Mouse (Mus musculus) mesoderm, embryonic 11.5 days (tissue): ENCODE results near the gene Rasl11b.

ENCODE experiments used
- DNase-seq: peaks from one replicate; pipeline ENCODE4 v3.0.0-alpha.2; 2012; ENCODE audit warnings: low read depth, low spot score

Gene Rasl11b

DNA sequence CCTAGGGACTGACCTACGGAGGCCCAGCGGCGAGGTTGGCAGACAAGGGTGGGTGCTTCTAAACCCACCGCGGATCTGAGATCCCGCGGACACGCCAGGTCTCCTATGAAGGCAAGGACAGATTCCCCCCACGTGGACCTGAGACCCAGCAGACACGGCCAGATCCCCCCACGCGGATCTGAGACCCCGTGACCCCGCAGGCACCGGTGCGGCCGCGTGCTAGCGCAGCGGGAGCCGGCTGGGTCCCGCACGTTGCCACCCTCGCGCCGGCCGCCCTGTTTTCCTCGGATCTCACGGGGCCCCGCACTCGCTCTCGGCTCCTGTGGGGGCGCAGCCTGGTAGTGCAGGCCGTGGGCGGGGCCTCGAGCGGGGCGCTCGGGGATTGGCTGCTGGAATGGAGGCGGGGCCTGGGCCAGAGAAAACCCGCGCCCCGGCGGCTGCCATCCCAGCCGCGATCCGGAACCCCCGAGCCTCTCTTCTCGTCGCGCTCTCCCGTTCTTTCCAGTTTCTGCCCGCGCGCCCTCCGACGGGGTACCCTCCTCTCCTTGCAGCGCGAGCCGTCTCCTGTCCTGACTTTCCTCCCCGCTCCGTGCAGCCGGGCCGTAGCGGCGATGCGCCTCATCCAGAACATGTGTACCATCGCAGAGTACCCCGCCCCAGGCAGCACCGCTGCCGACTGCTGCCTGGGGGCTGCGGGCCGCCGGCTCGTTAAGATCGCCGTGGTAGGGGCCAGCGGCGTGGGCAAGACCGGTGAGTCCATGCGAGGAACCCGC lies at the start of gene Rasl11b:
Rasl11b (plus strand) TSS at position 446 of the 773 bp plus-strand sequence.
- DNase-seq = peak; percentile 94

DNA sequence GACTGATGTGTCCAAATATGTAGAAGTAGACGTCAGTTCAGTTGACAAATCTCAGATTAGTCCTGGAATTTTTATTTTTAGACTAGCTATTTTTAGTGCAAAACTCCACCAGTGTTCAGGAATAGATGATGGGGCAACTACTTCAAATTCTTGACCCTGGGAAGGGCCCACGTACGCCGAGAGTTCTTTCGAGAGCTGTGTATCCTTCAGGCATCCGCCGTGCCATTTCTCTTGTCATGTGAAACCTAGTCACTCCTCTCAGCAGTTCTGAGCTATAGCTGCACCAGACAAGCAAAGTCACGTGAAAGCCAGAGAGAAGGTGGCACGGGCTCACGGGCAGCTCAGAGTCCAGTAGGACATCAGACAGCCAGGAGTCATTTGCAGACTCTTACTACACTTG lies 47.5 kb upstream of the Rasl11b start:
- DNase-seq = no peak

GRCm38 (mm10) chr5:74149975-74150374 lies 45.1 kb upstream of the Rasl11b start:
- no peak for DNase-seq

- no peak for DNase-seq
These were observed 43.3 kb upstream of the Rasl11b start for GRCm38 (mm10) chr5:74151774-74152173.

DNA sequence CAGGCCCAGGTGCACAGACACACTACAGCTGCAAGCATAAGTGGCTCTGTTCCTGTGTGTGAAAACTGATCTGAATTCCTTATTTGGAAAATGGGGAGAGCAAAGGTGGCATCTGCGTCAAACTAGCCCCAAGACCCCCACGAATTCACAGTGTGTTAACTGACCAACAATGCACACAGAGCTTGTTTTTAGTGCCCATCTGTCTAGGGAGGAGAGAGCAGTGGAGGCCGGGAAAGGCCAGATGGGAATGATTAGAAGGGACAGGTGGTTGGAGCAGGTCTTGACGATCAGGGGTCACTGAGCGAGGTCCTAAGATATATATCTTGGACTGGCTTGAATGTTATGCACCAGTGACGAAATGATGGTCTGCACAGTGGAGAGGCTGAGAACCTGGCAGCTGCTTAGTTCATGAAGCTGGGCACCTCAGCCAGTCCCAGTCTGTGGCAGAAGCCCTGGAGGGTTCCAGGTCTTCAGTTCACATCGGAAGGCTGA lies 39.2 kb upstream of the Rasl11b start:
- peak; percentile 81 for DNase-seq

GRCm38 (mm10) chr5:74158929-74159632 lies 36.0 kb upstream of the Rasl11b start:
- no peak for DNase-seq

- DNase-seq = peak; percentile 74
These were observed 35.2 kb upstream of the Rasl11b start for GRCm38 (mm10) chr5:74159906-74160305.

- no peak for DNase-seq
These were observed 34.7 kb upstream of the Rasl11b start for GRCm38 (mm10) chr5:74160349-74160748.

- DNase-seq = peak; percentile 89
These were observed 33.7 kb upstream of the Rasl11b start for GRCm38 (mm10) chr5:74161297-74161926.

- no peak for DNase-seq
These were observed 33.1 kb upstream of the Rasl11b start for GRCm38 (mm10) chr5:74162013-74162412.

DNA sequence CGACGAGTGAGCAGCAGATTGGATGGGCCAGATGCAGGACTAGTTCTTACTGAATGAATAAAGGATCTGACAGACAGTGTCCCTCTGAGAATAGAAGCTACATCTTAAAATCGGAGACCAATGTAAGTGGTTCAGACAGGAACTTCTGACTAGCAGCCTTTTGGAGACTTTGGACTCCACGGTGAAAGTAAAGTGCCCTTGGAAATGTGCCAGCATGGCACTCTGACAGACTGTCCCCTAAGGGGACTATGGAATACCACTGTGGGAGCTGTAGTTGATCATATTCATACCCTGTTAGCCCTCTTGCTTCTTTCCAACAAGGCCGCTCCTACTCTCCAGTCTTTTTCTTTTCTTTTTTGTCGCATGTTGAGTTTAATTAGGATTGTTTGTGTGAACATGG lies 31.9 kb upstream of the Rasl11b start:
- no peak for DNase-seq

DNA sequence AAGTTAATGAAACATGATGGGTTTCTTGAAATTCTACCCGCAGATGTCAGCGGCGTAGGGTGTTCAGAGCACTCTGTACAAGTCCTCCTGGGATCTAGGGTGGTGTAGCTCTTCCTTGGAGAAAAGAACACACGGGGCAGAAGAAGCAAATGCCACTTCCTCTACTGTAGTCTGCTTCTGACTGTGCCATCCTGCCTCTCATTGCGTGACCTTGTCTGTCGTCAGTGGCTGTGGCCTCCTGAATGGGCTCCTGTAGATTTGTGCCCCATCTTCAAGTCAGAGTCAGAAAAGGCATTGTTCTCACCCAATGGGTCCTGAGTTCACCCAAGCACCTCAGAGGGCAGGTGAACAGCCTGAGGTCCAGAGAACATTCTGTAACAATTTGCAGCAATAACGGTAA lies 30.5 kb upstream of the Rasl11b start:
- DNase-seq = no peak

DNA sequence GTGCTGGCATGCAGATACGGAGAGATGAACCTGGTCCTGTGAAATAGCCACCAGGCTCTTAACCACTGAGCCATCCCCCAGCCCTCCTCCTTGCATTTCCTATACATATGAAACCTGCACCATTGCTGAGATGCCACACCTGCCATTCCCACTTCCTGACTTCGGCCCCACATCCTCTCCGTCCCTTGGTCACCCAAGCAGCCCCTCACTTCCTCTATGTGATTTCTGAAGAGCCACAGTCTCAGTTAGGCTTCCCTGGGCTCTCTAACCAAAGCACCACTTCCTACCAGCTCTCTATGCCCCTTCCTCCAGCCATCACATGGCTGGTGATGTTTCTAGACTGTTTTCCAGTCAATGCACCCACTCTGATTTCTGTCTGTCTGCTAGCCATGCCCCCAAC lies 28.4 kb upstream of the Rasl11b start:
- no peak for DNase-seq

DNA sequence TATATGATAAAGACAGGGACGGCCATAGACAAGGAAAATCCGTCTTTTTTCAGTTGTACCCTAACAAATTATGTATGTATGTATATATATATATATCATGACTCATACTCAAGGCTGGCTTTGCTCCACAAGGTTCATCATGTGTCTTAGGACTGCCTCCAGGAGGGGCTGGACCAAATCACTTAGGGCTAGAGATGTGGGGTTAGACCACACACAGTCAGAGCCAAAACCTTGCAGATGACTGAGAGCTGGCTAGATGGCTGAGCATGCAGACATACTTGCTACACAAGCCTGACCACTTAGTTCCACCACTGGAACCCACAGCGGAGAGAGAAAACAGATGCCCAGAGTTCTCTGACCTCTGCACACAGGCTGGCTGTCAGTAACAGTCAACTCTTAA lies 27.0 kb upstream of the Rasl11b start:
- DNase-seq = no peak

GRCm38 (mm10) chr5:74171768-74172167 lies 23.3 kb upstream of the Rasl11b start:
- DNase-seq = no peak

DNA sequence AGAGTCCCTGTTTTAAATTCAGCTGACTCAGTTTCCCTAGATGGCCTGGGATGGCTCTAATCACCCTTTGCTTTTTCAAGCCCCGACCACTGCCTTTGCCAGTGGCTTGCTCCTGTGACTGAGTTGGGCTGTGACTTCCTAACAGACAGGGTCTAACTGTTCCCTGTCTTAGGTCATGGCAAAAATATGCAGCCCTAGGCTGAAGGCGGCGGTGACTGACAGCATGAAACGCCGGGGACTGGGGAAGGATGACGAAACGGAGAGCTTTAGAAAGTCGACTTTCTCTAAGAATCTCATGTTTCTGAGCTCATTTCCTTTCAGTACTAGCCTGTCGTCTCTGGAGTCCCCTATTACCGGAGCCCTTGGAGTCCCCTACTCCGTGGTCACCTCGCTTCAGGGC lies 22.9 kb upstream of the Rasl11b start:
- peak; percentile 73 for DNase-seq

DNA sequence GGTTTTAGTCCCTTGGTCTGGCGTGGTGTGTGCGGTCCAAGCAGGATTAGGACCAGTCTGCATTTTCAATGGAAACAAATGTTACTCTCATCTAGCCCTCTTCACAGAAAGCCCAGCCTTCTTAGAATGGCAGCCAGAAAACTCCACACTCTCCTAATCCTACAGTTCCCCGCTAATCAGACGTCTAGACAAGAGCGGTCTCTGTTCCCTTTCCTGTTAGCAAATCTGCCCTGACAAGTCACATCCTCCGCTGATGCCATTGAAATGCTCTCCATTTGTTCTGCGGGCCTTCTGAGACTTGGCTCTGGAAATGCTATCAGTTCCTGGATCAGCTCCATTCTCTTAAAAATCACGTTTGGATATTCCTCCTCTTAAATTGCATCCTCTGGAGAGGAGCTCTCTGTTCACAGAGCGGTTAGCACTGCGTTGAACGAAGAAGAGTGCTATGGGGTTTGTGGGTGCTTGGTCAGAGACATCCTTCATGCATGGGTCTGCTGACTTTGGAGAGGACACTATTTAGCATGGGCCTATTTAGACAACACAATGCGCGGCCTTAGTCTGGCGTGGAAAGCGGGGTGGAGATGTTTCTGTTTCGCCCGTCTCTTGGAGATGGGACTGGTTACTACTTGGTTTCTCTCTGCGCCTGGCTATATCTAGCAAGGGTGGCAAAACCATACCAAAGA lies 21.8 kb upstream of the Rasl11b start:
- DNase-seq = no peak

- peak; percentile 75 for DNase-seq
These were observed 19.4 kb upstream of the Rasl11b start for GRCm38 (mm10) chr5:74175526-74176270.

GRCm38 (mm10) chr5:74180216-74180615 lies 14.9 kb upstream of the Rasl11b start:
- DNase-seq = no peak

GRCm38 (mm10) chr5:74183118-74183517 lies 12.0 kb upstream of the Rasl11b start:
- DNase-seq = no peak

GRCm38 (mm10) chr5:74184607-74185006 lies 10.5 kb upstream of the Rasl11b start:
- no peak for DNase-seq
